Comparison of ENCODE assay signal across 10 mouse cellular contexts in the genomic region with DNA sequence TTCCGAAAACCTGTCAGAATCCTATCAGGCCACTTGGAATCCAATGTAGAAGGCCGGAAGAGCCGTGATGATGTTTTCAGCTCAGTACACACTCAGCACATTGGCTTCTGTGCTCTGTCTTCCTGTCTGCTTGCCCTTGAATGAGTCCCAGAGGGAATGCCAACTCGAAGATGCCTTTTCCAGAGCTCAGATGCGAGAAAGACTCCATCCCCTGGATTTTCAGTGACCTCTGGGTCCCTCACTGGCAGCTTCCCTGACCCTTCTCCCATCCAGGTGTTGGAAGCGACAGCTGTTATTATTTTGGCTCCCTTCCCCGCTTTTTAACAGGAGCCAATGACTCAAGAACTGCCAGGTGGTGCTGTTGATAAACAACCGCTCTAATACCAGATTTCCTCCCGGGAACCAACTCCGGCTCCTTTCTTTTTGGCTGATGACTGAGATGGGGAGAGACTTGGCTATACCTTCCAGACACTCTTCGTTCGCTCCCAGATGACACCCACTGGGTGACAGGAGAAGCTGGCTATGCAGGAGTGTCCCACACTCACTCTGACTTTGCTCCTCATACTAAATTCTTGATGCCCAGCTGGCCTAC.
DNase-seq lines count a peak whose midpoint lies in the region; ATAC-seq and TF ChIP-seq lines count a peak whose summit lies in the region.
"Had no signal": no experiment of that assay in that cellular context is flagged by ENCODE, and none has a peak within 500 bp of the region (broad histone marks: within the 10 kb centered on the region; RNA-seq: fewer than 3 reads in every experiment).

No protein-coding gene starts in this region.

- no peak for TF ChIP-seq POLR2A in brain, embryonic 14.5 days (IDR thresholded peaks at IDR 0.05; ENCODE audit: borderline replicate concordance, extremely low read depth, insufficient read depth, insufficient read length, poor library complexity, severe bottlenecking)

- no peak overlapping the region for H3K4me2 ChIP-seq in heart, embryonic 11.5 days
- no peak overlapping the region for H3K4me2 ChIP-seq in forebrain, embryonic 16.5 days (ENCODE audit: low read length)
- H3K4me2 ChIP-seq in kidney, embryonic 15.5 days: no peak overlapping the region
- H3K4me2 ChIP-seq: hindbrain, embryonic 15.5 days had no signal

- no peak for ATAC-seq in heart, embryonic 11.5 days (replicated peaks; ENCODE audit: insufficient number of reproducible peaks, low FRiP score, low TSS enrichment)
- peak; percentile 50; the same call in 1 of the 2 replicates for ATAC-seq in forebrain, embryonic 16.5 days
- no peak for ATAC-seq in kidney, embryonic 15.5 days (replicated peaks; ENCODE audit: low FRiP score)
- no peak for ATAC-seq in monocyte, adult 5-6 weeks (replicated peaks; ENCODE audit: insufficient number of reproducible peaks, low FRiP score, low TSS enrichment, poor library complexity, severe bottlenecking)
- ATAC-seq in megakaryocyte progenitor cell, adult 5-6 weeks (replicated peaks; ENCODE audit: poor library complexity): no peak

- no peak overlapping the region for H3K4me3 ChIP-seq in heart, embryonic 11.5 days (ENCODE audit: low read depth, low read length)
- no peak overlapping the region for H3K4me3 ChIP-seq in forebrain, embryonic 16.5 days (replicated peaks; ENCODE audit: low read length)
- H3K4me3 ChIP-seq in kidney, embryonic 15.5 days (replicated peaks): no peak overlapping the region
- H3K4me3 ChIP-seq: erythroblast, embryonic 14.5 days; hindbrain, embryonic 15.5 days had no signal

- no peaks in the 10 kb centered on the region for H3K36me3 ChIP-seq in heart, embryonic 11.5 days (ENCODE audit: control insufficient read depth, insufficient read depth, low read length)
- H3K36me3 ChIP-seq in forebrain, embryonic 16.5 days (ENCODE audit: control insufficient read depth, insufficient read depth): no peaks in the 10 kb centered on the region
- H3K36me3 ChIP-seq in kidney, embryonic 15.5 days: no peaks in the 10 kb centered on the region
- H3K36me3 ChIP-seq: hindbrain, embryonic 15.5 days had no signal

- no peaks in the 10 kb centered on the region for H3K27me3 ChIP-seq in heart, embryonic 11.5 days (ENCODE audit: control insufficient read depth, insufficient read depth, low read length)
- no peaks in the 10 kb centered on the region for H3K27me3 ChIP-seq in forebrain, embryonic 16.5 days (replicated peaks; ENCODE audit: control insufficient read depth, insufficient read depth, low read length)
- H3K27me3 ChIP-seq in kidney, embryonic 15.5 days: no peaks in the 10 kb centered on the region
- H3K27me3 ChIP-seq: hindbrain, embryonic 15.5 days had no signal

- no peak overlapping the region for H3K9ac ChIP-seq in heart, embryonic 11.5 days (ENCODE audit: low read depth, low read length)
- no peak overlapping the region for H3K9ac ChIP-seq in forebrain, embryonic 16.5 days (replicated peaks; ENCODE audit: low read depth, low read length)
- no peak overlapping the region for H3K9ac ChIP-seq in kidney, embryonic 15.5 days
- H3K9ac ChIP-seq: hindbrain, embryonic 15.5 days had no signal

- WGBS in heart, embryonic 11.5 days (ENCODE audit: insufficient replicate concordance): 59% methylated on average over 12 of the region's 12 CpGs
- WGBS in forebrain, embryonic 16.5 days: 60% methylated on average over 12 of the region's 12 CpGs
- WGBS in kidney, embryonic 15.5 days: 72% methylated on average over 12 of the region's 12 CpGs

- peak; percentile 98 for DNase-seq in heart, adult 11 months
- DNase-seq in brain, embryonic 14.5 days (ENCODE audit: low read depth): peak; percentile 51
- DNase-seq: cerebellum, postnatal 14 days had no signal

- no peaks in the 10 kb centered on the region for H3K9me3 ChIP-seq in heart, embryonic 11.5 days (replicated peaks; ENCODE audit: control insufficient read depth, low read length)
- H3K9me3 ChIP-seq in forebrain, embryonic 16.5 days (ENCODE audit: control insufficient read depth, low read length): no peaks in the 10 kb centered on the region
- H3K9me3 ChIP-seq in kidney, embryonic 15.5 days (replicated peaks): no peaks in the 10 kb centered on the region
- H3K9me3 ChIP-seq: hindbrain, embryonic 15.5 days had no signal

- no peak for TF ChIP-seq CTCF in brain, embryonic 14.5 days (IDR thresholded peaks at IDR 0.05; ENCODE audit: borderline replicate concordance, extremely low read depth, insufficient read depth, insufficient read length)

- no peak overlapping the region for H3K27ac ChIP-seq in heart, embryonic 11.5 days (ENCODE audit: low read depth, low read length)
- H3K27ac ChIP-seq in forebrain, embryonic 16.5 days (ENCODE audit: low read length): no peak overlapping the region
- 0 out of 2 replicates have a peak overlapping the region, but pooled peaks have one; percentile 9 for H3K27ac ChIP-seq in kidney, embryonic 15.5 days
- H3K27ac ChIP-seq: hindbrain, embryonic 15.5 days had no signal

- H3K4me1 ChIP-seq in heart, embryonic 11.5 days (ENCODE audit: control insufficient read depth, insufficient read depth, low read length): no peaks in the 10 kb centered on the region; the same call in 1 of the 2 replicates
- no peaks in the 10 kb centered on the region for H3K4me1 ChIP-seq in forebrain, embryonic 16.5 days (replicated peaks; ENCODE audit: control insufficient read depth, insufficient read depth, low read length)
- H3K4me1 ChIP-seq in kidney, embryonic 15.5 days: peaks cover 8% of the 10 kb centered on the region
- H3K4me1 ChIP-seq: hindbrain, embryonic 15.5 days had no signal
